Mouse (Mus musculus) MN1 (cell line): ENCODE measurements around the gene Cd46.
A peak's percentile ranks its signal among the peaks of the same experiment; 100 is the strongest.

Experiments
- DNase-seq: peaks from one replicate; pipeline ENCODE4 v3.0.0-alpha.2; 2016; ENCODE audit warnings: low spot score

The Cd46 gene

GRCm38 (mm10) chr1:195092220-195092720, at the start of gene Cd46:
TSS of gene Cd46 (minus strand) at chr1:195092249.
- DNase-seq: peak; percentile 23

- DNase-seq: no peak
Measured at GRCm38 (mm10) chr1:195132070-195132469, 40.0 kb upstream of the Cd46 start.

- DNase-seq: no peak
Measured at GRCm38 (mm10) chr1:195131675-195132015, 39.6 kb upstream of the Cd46 start.

- DNase-seq: peak; percentile 91
Measured at GRCm38 (mm10) chr1:195130953-195131674, 39.1 kb upstream of the Cd46 start, which contains the start of gene Cr1l. TSS of gene Cr1l (minus strand) at chr1:195131586.

- DNase-seq: no peak
Measured at GRCm38 (mm10) chr1:195130479-195130878, 38.4 kb upstream of the Cd46 start.

GRCm38 (mm10) chr1:195129867-195130266, 37.8 kb upstream of the Cd46 start:
- peak; percentile 14 for DNase-seq

GRCm38 (mm10) chr1:195114414-195114813, 22.4 kb upstream of the Cd46 start:
- DNase-seq: no peak

GRCm38 (mm10) chr1:195113621-195114020, 21.6 kb upstream of the Cd46 start:
- no peak for DNase-seq

GRCm38 (mm10) chr1:195100693-195101092, 8.6 kb upstream of the Cd46 start:
- DNase-seq: no peak

- no peak for DNase-seq
Measured at GRCm38 (mm10) chr1:195098004-195098403, 6.0 kb upstream of the Cd46 start.

GRCm38 (mm10) chr1:195091699-195092219, 290 bp downstream of the Cd46 start:
- DNase-seq: no peak

GRCm38 (mm10) chr1:195082142-195082541, 9.9 kb downstream of the Cd46 start:
- no peak for DNase-seq

- DNase-seq: peak; percentile 52
Measured at GRCm38 (mm10) chr1:195040437-195040836, 51.6 kb downstream of the Cd46 start.

- DNase-seq: no peak
Measured at GRCm38 (mm10) chr1:195038386-195038785, 53.7 kb downstream of the Cd46 start.

- no peak for DNase-seq
Measured at GRCm38 (mm10) chr1:195037985-195038384, 54.1 kb downstream of the Cd46 start.

- no peak for DNase-seq
Measured at GRCm38 (mm10) chr1:195037483-195037882, 54.6 kb downstream of the Cd46 start.

- DNase-seq: peak; percentile 25
Measured at GRCm38 (mm10) chr1:195033941-195034340, 58.1 kb downstream of the Cd46 start.

GRCm38 (mm10) chr1:195032738-195033137, 59.3 kb downstream of the Cd46 start:
- no peak for DNase-seq

GRCm38 (mm10) chr1:195031786-195032185, 60.3 kb downstream of the Cd46 start:
- no peak for DNase-seq

- DNase-seq: no peak
Measured at GRCm38 (mm10) chr1:195027507-195027906, 64.5 kb downstream of the Cd46 start.

GRCm38 (mm10) chr1:195023848-195024247, 68.2 kb downstream of the Cd46 start:
- DNase-seq: no peak

GRCm38 (mm10) chr1:195021831-195022230, 70.2 kb downstream of the Cd46 start:
- DNase-seq: no peak

- DNase-seq: no peak
Measured at GRCm38 (mm10) chr1:195019062-195019600, 72.9 kb downstream of the Cd46 start.
